Mouse (Mus musculus) frontal cortex, postnatal 25 days (tissue): Measurements from ENCODE around the gene Gm29797.

Experiments
- DNase-seq, 2 experiments: peaks; one replicate each; pipeline ENCODE4 v3.0.0; 2022; ENCODE audit warnings: low spot score in 2 of 2

Gene Gm29797

DNA sequence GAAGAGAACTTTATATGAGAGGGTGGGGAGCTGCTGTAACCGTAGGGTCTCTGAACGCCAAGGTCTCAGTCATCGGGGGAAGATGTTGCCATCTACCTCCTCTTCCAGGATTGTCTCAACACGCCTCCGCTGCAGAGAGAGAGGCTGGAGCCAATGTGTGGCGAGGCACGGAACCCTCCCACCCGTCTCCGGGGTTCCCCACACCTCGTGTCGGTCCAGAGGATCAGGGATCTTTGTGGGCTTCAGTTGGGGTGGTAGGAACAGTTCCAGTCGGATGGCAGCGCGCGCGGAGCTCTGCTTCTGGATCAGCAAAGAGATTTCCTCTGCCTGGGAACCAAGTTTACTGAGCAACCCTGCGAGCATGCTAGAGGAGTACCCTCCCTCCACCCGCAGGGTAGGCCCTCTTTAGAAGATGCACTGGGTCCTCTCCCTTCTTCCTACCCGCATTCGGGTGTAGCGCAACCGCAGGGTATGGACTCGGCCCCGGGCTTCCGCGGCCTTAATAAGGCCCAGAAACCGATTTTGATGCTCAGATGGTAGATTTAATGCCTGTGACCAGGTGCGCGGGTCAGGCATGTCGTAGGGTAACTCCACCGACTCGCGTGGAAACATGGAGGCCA is 40.1 kb downstream of the Gm29797 start:
- DNase-seq = no peak

DNA sequence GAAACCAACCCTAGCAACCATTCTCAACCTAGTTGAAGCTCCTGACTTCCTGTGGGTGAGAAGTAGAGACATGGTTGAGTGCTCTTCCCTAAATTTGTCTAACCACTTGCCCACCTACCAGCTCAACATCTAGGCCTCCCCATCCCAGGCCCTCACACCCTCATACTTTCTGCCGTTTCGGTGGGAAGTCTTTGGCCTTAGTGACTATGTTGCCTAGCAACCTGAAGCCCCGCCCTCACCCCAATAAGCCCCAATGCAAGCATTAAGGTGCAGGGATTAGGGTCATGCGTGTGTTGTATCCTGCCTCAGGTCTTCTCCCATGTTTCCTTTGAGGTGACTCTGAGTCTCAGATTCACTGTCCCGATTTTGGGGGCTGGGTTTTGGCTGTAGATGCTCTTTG is 41.4 kb downstream of the Gm29797 start, which contains the start of gene Lkaaear1:
Lkaaear1 (minus strand) TSS at position 202 of the 400 bp plus-strand sequence.
- DNase-seq = no peak

- no peak for DNase-seq
Measured at GRCm38 (mm10) chr2:181706668-181707067, 49.8 kb downstream of the Gm29797 start.
